Mouse (Mus musculus): ENCODE results near the gene Mospd3. TPM values are rescaled to one million over a fixed set of nuclear protein-coding genes. Genes with fewer than 3 reads are reported as not detected.
A peak's percentile ranks its signal among the peaks of the same experiment; 100 is the strongest.
"Not testable (repeated sequence)": the region's sequence is repeated elsewhere in the genome, so short reads cannot be mapped to it uniquely, and the experiment has no call there.

The Mospd3 gene
- polyA plus RNA-seq, 1 experiment from 2014 or later: 39.3 TPM

GRCm38 (mm10) chr5:137627991-137628390 is 27.1 kb upstream of the Mospd3 start:
- Histone ChIP-seq H3K9me3 (replicated peaks; ENCODE audit: low read length) (no peaks in the 10 kb centered on the region), H3K27ac (peak overlapping the region; percentile 94), H3K4me1 (replicated peaks; ENCODE audit: insufficient read depth, low read length) (peaks cover 23% of the 10 kb centered on the region; the same call in 1 of the 2 replicates), H3K9ac (ENCODE audit: low read depth, low read length) (peak overlapping the region; percentile 57; the same call in 1 of the 2 replicates), H3K27me3 (ENCODE audit: insufficient read depth, low read length) (no peaks in the 10 kb centered on the region), H3K4me2 (ENCODE audit: low read length) (peak overlapping the region; percentile 72), H3K4me3 (replicated peaks; ENCODE audit: low read depth, low read length) (peak overlapping the region; percentile 55), H3K36me3 (ENCODE audit: insufficient read depth, low read length) (no peaks in the 10 kb centered on the region)
- TF ChIP-seq CTCF (IDR thresholded peaks at IDR 0.05; ENCODE audit: low read depth): peak; percentile 36
- 3% methylated on average over 9 of the region's 9 CpGs for WGBS
- DNase-seq (ENCODE audit: low spot score) (peak; percentile 54), ATAC-seq (replicated peaks; ENCODE audit: low FRiP score, low read depth) (no peak)

DNA sequence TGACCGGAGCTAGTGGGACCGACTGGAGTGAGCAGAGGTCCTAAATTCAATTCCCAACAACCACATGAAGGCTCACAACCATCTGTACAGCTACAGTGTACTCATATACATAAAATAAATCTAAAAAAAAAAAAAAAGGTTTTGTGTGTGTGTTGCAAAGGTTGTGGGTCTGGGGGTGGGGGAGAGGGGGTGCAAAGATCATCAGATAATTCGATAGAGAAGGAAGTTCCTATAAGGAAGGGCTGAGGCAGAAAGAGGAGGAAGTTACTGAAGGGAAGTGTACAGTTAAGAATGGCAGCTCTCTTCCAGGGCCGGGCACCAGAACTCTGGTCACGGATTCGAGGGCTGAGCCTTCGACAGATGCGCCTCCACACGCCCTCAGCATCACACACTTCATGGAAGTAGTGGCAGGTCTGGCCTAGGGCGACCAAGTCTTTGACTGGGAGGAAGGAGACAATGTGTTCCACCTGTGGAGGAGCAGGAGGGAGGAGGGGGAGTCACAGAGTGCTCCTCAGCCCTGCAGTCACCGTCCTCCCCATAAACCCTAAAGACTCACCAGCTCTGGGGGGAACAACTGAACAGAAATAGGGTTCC is 23.2 kb upstream of the Mospd3 start:
- DNase-seq (ENCODE audit: low spot score): no peak
- Histone ChIP-seq H3K36me3 (ENCODE audit: insufficient read depth, low read length) (no peaks in the 10 kb centered on the region), H3K9me3 (replicated peaks; ENCODE audit: low read length) (no peaks in the 10 kb centered on the region), H3K4me1 (replicated peaks; ENCODE audit: insufficient read depth, low read length) (no peaks in the 10 kb centered on the region), H3K4me2 (ENCODE audit: low read length) (no peak overlapping the region), H3K4me3 (replicated peaks; ENCODE audit: low read depth, low read length) (no peak overlapping the region), H3K27me3 (ENCODE audit: insufficient read depth, low read length) (no peaks in the 10 kb centered on the region), H3K27ac (no peak overlapping the region), H3K9ac (ENCODE audit: low read depth, low read length) (no peak overlapping the region)
- 81% methylated on average over 11 of the region's 11 CpGs for WGBS
- no peak for TF ChIP-seq CTCF (IDR thresholded peaks at IDR 0.05; ENCODE audit: low read depth)
- ATAC-seq (replicated peaks; ENCODE audit: low FRiP score, low read depth): no peak

- Histone ChIP-seq H3K4me2 (ENCODE audit: low read length) (no peak overlapping the region), H3K4me1 (replicated peaks; ENCODE audit: insufficient read depth, low read length) (peaks cover 12% of the 10 kb centered on the region), H3K4me3 (replicated peaks; ENCODE audit: low read depth, low read length) (no peak overlapping the region), H3K27ac (no peak overlapping the region), H3K27me3 (ENCODE audit: insufficient read depth, low read length) (no peaks in the 10 kb centered on the region), H3K9ac (ENCODE audit: low read depth, low read length) (no peak overlapping the region), H3K36me3 (ENCODE audit: insufficient read depth, low read length) (no peaks in the 10 kb centered on the region), H3K9me3 (replicated peaks; ENCODE audit: low read length) (no peaks in the 10 kb centered on the region)
- ATAC-seq (replicated peaks; ENCODE audit: low FRiP score, low read depth): no peak
- 87% methylated on average over 7 of the region's 7 CpGs for WGBS
- no peak for DNase-seq (ENCODE audit: low spot score)
- no peak for TF ChIP-seq CTCF (IDR thresholded peaks at IDR 0.05; ENCODE audit: low read depth)
These were observed 14.5 kb upstream of the Mospd3 start for GRCm38 (mm10) chr5:137615347-137615746.

GRCm38 (mm10) chr5:137614921-137615320 is 14.1 kb upstream of the Mospd3 start:
- not testable (repeated sequence) for DNase-seq (ENCODE audit: low spot score); ATAC-seq (replicated peaks; ENCODE audit: low FRiP score, low read depth); H3K4me2 ChIP-seq (ENCODE audit: low read length); H3K9ac ChIP-seq (ENCODE audit: low read depth, low read length); H3K9me3 ChIP-seq (replicated peaks; ENCODE audit: low read length); H3K27me3 ChIP-seq (ENCODE audit: insufficient read depth, low read length); H3K36me3 ChIP-seq (ENCODE audit: insufficient read depth, low read length); H3K4me3 ChIP-seq (replicated peaks; ENCODE audit: low read depth, low read length); H3K27ac ChIP-seq
- 0 out of 2 replicates have a peak, but pooled peaks have one; percentile 28 for TF ChIP-seq CTCF (IDR thresholded peaks at IDR 0.05; ENCODE audit: low read depth)
- 93% methylated on average over 2 of the region's 2 CpGs for WGBS
- peaks cover 15% of the 10 kb centered on the region for H3K4me1 ChIP-seq (replicated peaks; ENCODE audit: insufficient read depth, low read length)

- H3K4me2 ChIP-seq (ENCODE audit: low read length): no peak within 1 kb of the TSS
- no peak for TF ChIP-seq CTCF (IDR thresholded peaks at IDR 0.05; ENCODE audit: low read depth)
These were observed 12.7 kb upstream of the Mospd3 start, which contains the start of gene Pcolce for GRCm38 (mm10) chr5:137613550-137613949. TSS of gene Pcolce (minus strand) at chr5:137613784.

DNA sequence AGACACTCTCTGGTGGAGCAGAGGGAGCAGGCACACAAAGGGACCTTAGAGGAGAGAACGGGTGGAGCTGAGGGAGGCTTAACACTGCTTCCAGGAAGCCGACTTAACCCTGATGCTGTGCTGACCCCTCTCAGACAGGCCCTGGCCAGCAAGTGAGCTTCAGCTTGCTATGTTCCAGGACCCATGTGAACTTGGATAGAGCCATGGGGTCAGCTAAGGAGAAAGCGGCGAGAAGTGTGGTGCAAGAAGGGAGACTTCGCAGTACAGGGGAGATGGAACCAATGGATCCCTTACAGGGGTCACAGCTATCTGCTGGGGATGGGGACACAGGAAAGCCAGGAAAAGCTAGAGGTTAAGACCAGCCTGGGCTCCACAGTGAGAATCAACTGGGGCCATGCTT is 12.2 kb upstream of the Mospd3 start:
- peak overlapping the region; percentile 34; the same call in 1 of the 2 replicates for H3K27ac ChIP-seq
- no peak for DNase-seq (ENCODE audit: low spot score)

More at GRCm38 (mm10) chr5:137613550-137613949, 12.7 kb upstream of the Mospd3 start, which contains the start of gene Pcolce:
- 0 out of 2 replicates have a peak within 1 kb of the TSS, but pooled peaks have one; percentile 18 for H3K9ac ChIP-seq (ENCODE audit: low read depth, low read length)
- peaks cover 18% of the 10 kb centered on the region for H3K4me1 ChIP-seq (replicated peaks; ENCODE audit: insufficient read depth, low read length)
- DNase-seq (ENCODE audit: low spot score) (peak; percentile 27), ATAC-seq (replicated peaks; ENCODE audit: low FRiP score, low read depth) (0 out of 2 replicates have a peak, but pooled peaks have one; percentile 33)
- H3K27me3 ChIP-seq (ENCODE audit: insufficient read depth, low read length): no peaks in the 10 kb centered on the region
- no peaks in the 10 kb centered on the region for H3K9me3 ChIP-seq (replicated peaks; ENCODE audit: low read length)
- no peaks in the 10 kb centered on the region for H3K36me3 ChIP-seq (ENCODE audit: insufficient read depth, low read length)
- WGBS: 29% methylated on average over 11 of the region's 11 CpGs
- H3K27ac ChIP-seq: peak within 1 kb of the TSS; percentile 34; the same call in 1 of the 2 replicates
- H3K4me3 ChIP-seq (replicated peaks; ENCODE audit: low read depth, low read length): no peak within 1 kb of the TSS

More for the DNA sequence above, 12.2 kb upstream of the Mospd3 start:
- Histone ChIP-seq H3K27me3 (ENCODE audit: insufficient read depth, low read length) (no peaks in the 10 kb centered on the region), H3K4me3 (replicated peaks; ENCODE audit: low read depth, low read length) (no peak overlapping the region), H3K9me3 (replicated peaks; ENCODE audit: low read length) (no peaks in the 10 kb centered on the region), H3K9ac (ENCODE audit: low read depth, low read length) (no peak overlapping the region), H3K4me2 (ENCODE audit: low read length) (no peak overlapping the region), H3K4me1 (replicated peaks; ENCODE audit: insufficient read depth, low read length) (peaks cover 22% of the 10 kb centered on the region), H3K36me3 (ENCODE audit: insufficient read depth, low read length) (no peaks in the 10 kb centered on the region)
- TF ChIP-seq CTCF (IDR thresholded peaks at IDR 0.05; ENCODE audit: low read depth): no peak
- WGBS: 69% methylated on average over 5 of the region's 5 CpGs
- ATAC-seq (replicated peaks; ENCODE audit: low FRiP score, low read depth): no peak

All from kidney, postnatal 0 days (tissue).